Mouse (Mus musculus): ENCODE measurements around the gene Sde2.
"Not testable (repeated sequence)": the region's sequence is repeated elsewhere in the genome, so short reads cannot be mapped to it uniquely, and the experiment has no call there.

Sde2 gene

DNA sequence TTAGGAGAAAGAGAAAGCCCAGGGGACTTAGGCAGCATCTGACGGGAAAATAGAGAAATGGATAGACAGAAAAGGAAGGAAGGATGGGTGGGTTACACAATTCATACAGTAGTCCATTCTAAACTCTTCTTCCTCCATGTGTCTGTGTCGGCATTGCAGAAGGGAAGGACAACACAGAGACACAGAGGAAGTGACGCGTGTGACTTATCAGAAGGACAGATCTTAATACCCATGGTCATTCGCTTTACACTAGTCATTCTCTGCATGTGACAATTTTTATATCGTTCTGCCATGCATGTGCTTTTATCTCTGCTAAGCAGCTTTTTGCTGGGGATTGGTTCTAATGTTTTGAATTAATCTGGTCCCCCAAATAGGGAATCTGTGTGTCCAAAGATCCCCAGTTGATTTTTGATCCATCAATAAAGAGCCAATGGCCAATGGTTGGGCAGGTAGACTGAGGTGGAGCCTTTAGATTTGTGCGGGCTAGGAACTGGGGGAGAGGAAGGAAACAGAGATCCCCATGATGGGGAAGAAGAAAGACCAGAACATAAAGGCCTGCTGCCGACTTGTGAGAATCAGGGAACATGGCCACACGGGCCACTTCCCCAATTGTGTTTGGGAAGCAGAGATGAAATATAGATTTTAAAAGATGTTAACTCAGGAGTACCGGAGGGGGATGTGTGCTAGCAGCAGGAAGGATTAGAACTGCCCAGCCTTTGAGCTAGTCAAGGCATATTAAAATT is 15.5 kb upstream of the Sde2 start:
- DNase-seq = no peak

- DNase-seq = not testable (repeated sequence)
These were observed 14.5 kb upstream of the Sde2 start for GRCm38 (mm10) chr1:180836467-180836866.

DNA sequence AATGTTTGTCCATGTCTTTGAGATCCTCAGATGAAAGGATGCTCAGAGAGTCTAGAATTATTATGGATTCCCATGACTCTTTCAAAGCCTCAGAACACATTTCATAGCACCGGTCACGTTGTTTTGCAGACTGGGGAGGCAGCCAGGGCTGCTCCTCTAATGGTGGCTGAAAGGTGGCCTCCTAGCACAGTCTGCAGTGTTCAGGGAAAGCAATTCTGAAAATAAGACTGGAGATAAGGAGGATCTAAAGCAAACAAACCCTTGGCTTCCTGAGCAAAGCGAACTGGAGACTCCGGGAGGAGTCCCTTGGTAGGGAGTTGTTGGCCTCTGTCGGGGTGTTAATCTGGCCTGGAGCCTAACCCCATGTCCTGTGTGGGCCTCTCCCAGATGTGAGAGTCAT is 13.7 kb upstream of the Sde2 start:
- DNase-seq = no peak

GRCm38 (mm10) chr1:180838014-180838413 is 12.9 kb upstream of the Sde2 start:
- no peak for DNase-seq

DNA sequence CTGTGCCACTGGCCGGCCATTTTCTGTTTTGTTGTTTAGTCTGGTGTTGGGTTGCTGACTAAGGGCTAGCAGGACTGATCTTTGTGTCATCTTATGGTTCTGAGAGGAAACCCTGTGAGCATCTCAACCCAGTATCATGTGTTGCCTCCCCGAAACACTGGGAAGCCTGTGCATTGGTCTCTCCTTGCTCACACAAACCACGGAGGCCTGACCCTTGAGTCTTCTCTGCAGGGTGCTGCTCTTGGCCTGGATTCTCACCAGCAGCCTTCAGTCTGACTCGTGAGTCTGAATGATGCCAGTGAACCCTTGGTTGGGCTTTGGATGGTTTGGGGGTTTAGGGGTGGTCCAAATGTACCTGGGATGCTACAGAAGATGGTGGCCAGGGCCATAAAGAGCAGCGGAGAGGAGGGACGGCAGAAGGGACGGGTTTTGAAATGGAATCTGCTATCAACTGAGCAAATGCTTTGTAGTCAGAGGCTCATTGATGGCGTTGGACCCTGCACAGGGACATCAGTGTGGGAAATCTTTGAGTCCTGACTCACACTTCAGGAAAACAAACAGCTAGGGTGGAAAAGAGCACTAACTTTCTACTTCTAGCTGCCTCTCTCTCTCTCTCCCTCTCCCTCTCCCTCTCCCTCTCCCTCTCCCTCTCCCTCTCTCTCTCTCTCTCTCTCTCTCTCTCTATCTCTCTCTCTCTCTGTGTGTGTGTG is 11.6 kb upstream of the Sde2 start:
- no peak for DNase-seq

- DNase-seq = no peak
These were observed 9.2 kb upstream of the Sde2 start for GRCm38 (mm10) chr1:180841561-180842300.

GRCm38 (mm10) chr1:180848114-180848510 is 2.8 kb upstream of the Sde2 start:
- peak; percentile 81 to 89 for DNase-seq

- DNase-seq = peak; percentile 40 to 49
These were observed 2.3 kb upstream of the Sde2 start for GRCm38 (mm10) chr1:180848511-180849241.

DNA sequence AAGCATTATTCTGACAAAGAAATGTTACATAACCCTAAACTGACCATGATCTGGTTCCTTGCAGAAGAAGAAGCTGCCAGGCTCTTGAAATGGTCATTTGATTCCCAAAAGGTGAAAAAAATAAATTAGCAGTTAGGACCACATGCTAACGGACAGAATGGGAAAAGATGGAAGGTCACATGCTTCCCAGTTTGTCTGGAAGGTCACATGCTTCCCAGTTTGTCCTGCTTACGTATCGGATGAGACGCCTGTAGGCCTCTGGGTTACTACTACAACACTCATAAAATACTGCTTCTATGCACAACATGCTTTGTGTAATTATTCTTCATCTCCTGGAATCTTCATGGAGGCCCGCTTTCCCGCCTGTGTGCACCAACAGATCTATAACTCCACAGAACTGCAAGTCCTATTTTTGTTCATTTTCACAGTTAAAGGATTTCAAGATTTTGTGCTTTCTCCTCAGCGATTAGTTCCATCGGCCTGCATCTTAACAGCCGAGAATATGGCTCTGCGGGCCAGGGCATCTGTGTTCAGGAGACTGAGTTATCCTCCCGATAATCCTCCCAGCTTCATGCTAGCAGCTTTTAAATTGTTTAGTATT is 1.1 kb upstream of the Sde2 start:
- DNase-seq = no peak

DNA sequence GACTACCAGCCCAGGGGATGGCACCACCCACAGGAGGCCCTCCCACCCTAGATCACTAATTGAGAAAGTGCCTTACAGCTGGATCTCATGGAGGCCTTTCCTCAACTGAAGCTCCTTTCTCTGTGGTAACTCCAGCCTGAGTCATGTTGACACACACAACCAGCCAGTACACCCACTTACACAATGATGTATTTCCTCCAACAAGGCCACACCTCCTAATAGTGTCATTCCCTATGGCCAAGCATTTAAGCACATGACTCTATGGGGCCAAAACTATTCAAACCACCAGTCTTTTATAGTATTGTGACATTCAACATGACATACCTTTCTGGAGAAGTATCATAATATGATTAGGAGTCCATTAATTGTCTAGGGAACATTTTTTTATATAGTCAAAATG is 7.8 kb downstream of the Sde2 start:
- DNase-seq = no peak

- no peak for DNase-seq
These were observed 9.1 kb downstream of the Sde2 start for GRCm38 (mm10) chr1:180860030-180860429.

GRCm38 (mm10) chr1:180863606-180864005 is 12.7 kb downstream of the Sde2 start:
- DNase-seq = peak; percentile 24 to 33

GRCm38 (mm10) chr1:180866001-180866400 is 15.1 kb downstream of the Sde2 start:
- DNase-seq = no peak

GRCm38 (mm10) chr1:180870122-180870650 is 19.3 kb downstream of the Sde2 start:
- DNase-seq = no peak

- peak; percentile 45 to 80 for DNase-seq
These were observed 23.0 kb downstream of the Sde2 start for GRCm38 (mm10) chr1:180873861-180874484.

GRCm38 (mm10) chr1:180874615-180875014 is 23.7 kb downstream of the Sde2 start:
- no peak for DNase-seq

DNA sequence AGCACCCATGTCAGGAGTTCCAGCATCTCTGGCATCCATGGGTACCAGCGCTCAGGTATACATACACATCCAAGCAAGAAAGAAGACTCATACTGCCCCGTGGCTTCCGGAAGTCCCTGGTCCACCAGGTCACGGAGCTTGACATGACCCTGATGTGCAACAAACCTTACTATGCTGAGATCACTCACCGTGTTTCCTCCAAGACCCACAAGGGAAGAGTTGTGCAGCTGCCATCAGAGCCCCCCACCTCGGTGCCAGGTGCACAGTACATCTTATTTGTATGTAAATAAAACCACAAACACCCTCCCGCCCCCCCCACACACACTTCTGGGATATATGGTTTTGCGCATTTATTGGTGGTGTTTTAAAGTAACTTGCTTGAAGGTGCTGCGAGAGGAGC is 24.2 kb downstream of the Sde2 start:
- DNase-seq = no peak

GRCm38 (mm10) chr1:180877466-180877865 is 26.5 kb downstream of the Sde2 start:
- no peak for DNase-seq

DNA sequence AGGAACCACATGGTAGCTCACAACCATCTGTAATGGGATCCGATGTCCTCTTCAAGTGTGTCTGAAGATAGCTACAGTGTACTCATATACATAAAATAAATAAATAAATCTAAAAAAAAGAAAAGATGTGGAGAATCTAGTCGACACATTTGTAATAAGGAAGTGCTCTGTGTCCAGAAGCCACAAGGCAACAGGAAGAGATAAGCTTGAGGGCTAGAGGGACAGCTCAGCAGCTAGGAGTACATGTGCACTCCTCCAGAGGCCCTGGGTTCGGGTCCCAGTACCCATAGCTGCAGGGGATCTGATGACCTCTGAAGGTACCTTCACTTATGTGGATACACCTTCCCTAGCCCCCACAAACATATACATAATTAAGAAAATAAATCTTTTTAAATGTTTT is 30.8 kb downstream of the Sde2 start:
- DNase-seq = no peak

DNA sequence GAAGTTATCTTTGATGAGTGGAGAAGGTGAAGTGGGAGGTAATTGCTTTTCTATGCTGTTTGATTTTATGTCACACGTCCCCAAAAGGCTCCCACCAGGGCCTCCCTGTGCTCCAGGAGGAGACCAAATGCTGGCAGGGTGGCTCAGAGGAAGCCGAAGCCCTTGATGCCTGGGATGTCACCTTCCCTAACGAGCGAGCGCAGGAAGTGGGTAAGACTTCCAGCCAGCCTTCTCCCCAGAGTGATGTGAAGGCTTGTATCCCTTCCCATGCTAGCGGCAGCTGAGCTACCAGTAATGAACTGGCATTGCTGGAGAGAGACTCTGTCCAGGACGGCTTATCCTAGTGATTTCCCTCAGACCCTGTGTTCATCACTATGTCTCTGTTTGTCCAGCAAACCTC is 32.8 kb downstream of the Sde2 start:
- no peak for DNase-seq

DNA sequence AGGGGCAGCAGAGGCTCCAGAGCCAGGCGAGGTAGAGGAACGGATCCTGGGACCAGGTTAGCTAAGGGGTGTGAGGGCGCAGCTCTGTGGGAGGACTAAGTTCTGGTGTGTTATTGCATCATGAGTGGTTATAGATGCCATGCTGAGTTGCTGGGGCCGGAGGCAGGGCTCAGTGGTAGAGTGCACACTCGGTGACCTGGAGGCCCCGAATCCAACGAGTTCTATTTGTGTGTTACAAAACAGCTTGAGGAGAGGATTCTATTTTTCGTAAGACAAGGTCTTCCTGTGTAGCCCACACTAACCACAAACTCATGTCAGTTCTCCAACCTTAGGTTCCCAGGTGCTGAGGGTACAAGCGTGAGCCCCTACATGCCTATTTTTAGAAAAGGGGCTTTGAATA is 33.6 kb downstream of the Sde2 start:
- DNase-seq = no peak

GRCm38 (mm10) chr1:180888556-180889042 is 37.7 kb downstream of the Sde2 start:
- peak; percentile 86 to 87 for DNase-seq
